Mouse (Mus musculus) heart, postnatal 36 days (tissue): ENCODE results near the gene Tnrc6c. TPM values are rescaled to one million over a fixed set of nuclear protein-coding genes. Genes with fewer than 3 reads are reported as not detected.

Source experiments
- DNase-seq, 2 experiments: peaks; one replicate each; pipeline ENCODE4 v3.0.0; 2021 to 2022
- intact Hi-C: fragments of 180-260 bp; cut with DNase I; formaldehyde crosslinking; loops from one replicate; pipeline ENCODE4 v1.15.1; 2025
- total RNA-seq, 2 experiments: library from RNA; stranded (reverse); gene quantifications; 2 replicates each; pipeline ENCODE4 v1.2.3; 2021

Gene Tnrc6c
- total RNA-seq, 2 experiments from 2014 or later: 28.1 to 34.1 TPM

- peak in 1 of 2 experiments; percentile 19 for DNase-seq
- intact Hi-C loops: no loop called here
Measured at GRCm38 (mm10) chr11:117724604-117725301, 70.7 kb downstream of the Tnrc6c start.

- no peak for DNase-seq
- intact Hi-C loops: no loop called here
Measured at GRCm38 (mm10) chr11:117727031-117727430, 72.9 kb downstream of the Tnrc6c start.

GRCm38 (mm10) chr11:117728245-117728644 lies 74.2 kb downstream of the Tnrc6c start:
- intact Hi-C loops: no loop called here
- DNase-seq: no peak

- peak; percentile 44 to 49 for DNase-seq
- intact Hi-C loops: no loop called here
Measured at GRCm38 (mm10) chr11:117728841-117729240, 74.8 kb downstream of the Tnrc6c start.

- peak in 1 of 2 experiments; percentile 16 for DNase-seq
- intact Hi-C loops: no loop called here
Measured at GRCm38 (mm10) chr11:117729341-117729740, 75.3 kb downstream of the Tnrc6c start.

- no peak for DNase-seq
- intact Hi-C loops: no loop called here
Measured at GRCm38 (mm10) chr11:117729798-117730489, 75.9 kb downstream of the Tnrc6c start.

GRCm38 (mm10) chr11:117730490-117730838 lies 76.4 kb downstream of the Tnrc6c start:
- intact Hi-C loops: no loop called here
- peak in 1 of 2 experiments; percentile 24 for DNase-seq

- DNase-seq: no peak
Measured at GRCm38 (mm10) chr11:117731470-117731869, 77.4 kb downstream of the Tnrc6c start.

GRCm38 (mm10) chr11:117736037-117736689 lies 82.1 kb downstream of the Tnrc6c start:
- no peak for DNase-seq
- intact Hi-C loops: no loop called here

More at GRCm38 (mm10) chr11:117731470-117731869, 77.4 kb downstream of the Tnrc6c start:
- intact Hi-C loops: no loop called here

GRCm38 (mm10) chr11:117738123-117738522 lies 84.0 kb downstream of the Tnrc6c start:
- no peak for DNase-seq
- intact Hi-C loops: no loop called here

- intact Hi-C loops: no loop called here
- DNase-seq: no peak
Measured at GRCm38 (mm10) chr11:117741128-117741527, 87.0 kb downstream of the Tnrc6c start.

- DNase-seq: no peak
- intact Hi-C loops: no loop called here
Measured at GRCm38 (mm10) chr11:117742243-117742642, 88.2 kb downstream of the Tnrc6c start.

GRCm38 (mm10) chr11:117742715-117743114 lies 88.6 kb downstream of the Tnrc6c start:
- intact Hi-C loops: no loop called here
- no peak for DNase-seq

- intact Hi-C loops: no loop called here
- no peak for DNase-seq
Measured at GRCm38 (mm10) chr11:117743454-117744030, 89.5 kb downstream of the Tnrc6c start.

- intact Hi-C loops: no loop called here
- DNase-seq: no peak
Measured at GRCm38 (mm10) chr11:117748628-117749027, 94.5 kb downstream of the Tnrc6c start.

- no peak for DNase-seq
- intact Hi-C loops: no loop called here
Measured at GRCm38 (mm10) chr11:117749414-117749813, 95.3 kb downstream of the Tnrc6c start.

- intact Hi-C loops: no loop called here
- no peak for DNase-seq
Measured at GRCm38 (mm10) chr11:117751544-117751943, 97.5 kb downstream of the Tnrc6c start.

- intact Hi-C loops: no loop called here
- DNase-seq: no peak
Measured at GRCm38 (mm10) chr11:117755891-117756290, 101.8 kb downstream of the Tnrc6c start.

GRCm38 (mm10) chr11:117759267-117759666 lies 105.2 kb downstream of the Tnrc6c start:
- no peak for DNase-seq
- intact Hi-C loops: no loop called here

- no peak for DNase-seq
- intact Hi-C loops: no loop called here
Measured at GRCm38 (mm10) chr11:117760374-117761119, 106.5 kb downstream of the Tnrc6c start.

- no peak for DNase-seq
- intact Hi-C loops: no loop called here
Measured at GRCm38 (mm10) chr11:117761801-117762200, 107.7 kb downstream of the Tnrc6c start.
